Mouse (Mus musculus) kidney, adult 9 months (tissue): ENCODE data around the gene Utp15.

ENCODE experiments used
- DNase-seq: peaks from one replicate; pipeline ENCODE4 v3.0.0; 2022

The Utp15 gene

GRCm38 (mm10) chr13:98245386-98245785 is 17.5 kb downstream of the Utp15 start:
- no peak for DNase-seq

GRCm38 (mm10) chr13:98244571-98245350 is 18.1 kb downstream of the Utp15 start:
- no peak for DNase-seq

GRCm38 (mm10) chr13:98241531-98242282 is 21.1 kb downstream of the Utp15 start:
- no peak for DNase-seq

- DNase-seq, result peak; percentile 70
Measured at GRCm38 (mm10) chr13:98239978-98240641, 22.7 kb downstream of the Utp15 start.

- no peak for DNase-seq
Measured at GRCm38 (mm10) chr13:98235451-98235850, 27.4 kb downstream of the Utp15 start.

- DNase-seq, result no peak
Measured at GRCm38 (mm10) chr13:98230511-98230910, 32.3 kb downstream of the Utp15 start.

- DNase-seq, result no peak
Measured at GRCm38 (mm10) chr13:98226225-98226624, 36.6 kb downstream of the Utp15 start.

DNA sequence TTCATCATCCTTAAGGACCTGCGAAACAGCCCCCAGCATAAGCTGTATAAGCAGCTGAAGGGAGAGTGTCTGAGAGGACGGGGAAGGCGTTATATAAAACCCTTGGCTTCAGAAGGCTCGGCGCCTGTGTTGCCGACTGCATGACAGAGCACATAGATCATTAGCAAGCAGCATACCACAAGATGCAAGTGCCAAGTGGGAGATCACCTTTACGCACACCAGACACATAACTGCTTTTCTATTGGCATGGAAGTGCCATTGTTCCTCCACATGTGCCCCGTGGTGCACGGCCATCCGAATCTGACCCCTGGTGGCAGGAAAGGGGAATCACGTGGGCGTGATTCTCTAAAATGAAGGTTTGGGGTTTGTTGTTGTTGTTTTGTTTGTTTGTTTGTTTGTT is 40.0 kb downstream of the Utp15 start:
- DNase-seq, result peak; percentile 27

- DNase-seq, result no peak
Measured at GRCm38 (mm10) chr13:98210137-98210536, 52.7 kb downstream of the Utp15 start.

DNA sequence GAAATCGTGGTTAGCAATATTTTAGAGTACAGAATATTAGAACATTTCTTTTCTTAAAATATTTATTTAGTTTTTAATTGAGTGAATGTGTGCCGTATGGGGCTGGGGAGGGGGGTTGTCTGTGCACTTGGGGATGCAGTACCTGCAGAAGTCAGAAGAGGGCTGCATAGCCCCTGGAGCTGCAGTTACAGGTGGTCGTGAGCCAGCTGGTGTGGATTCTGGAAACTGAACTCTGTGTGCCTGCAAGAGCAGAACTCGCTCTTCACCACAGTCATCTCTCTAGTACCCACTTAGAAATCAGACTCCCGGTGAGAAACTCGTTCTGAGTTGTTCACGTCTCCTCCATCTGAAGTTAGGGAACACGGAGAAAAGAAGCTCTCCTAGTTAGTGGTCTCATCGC is 54.0 kb downstream of the Utp15 start:
- DNase-seq, result no peak

DNA sequence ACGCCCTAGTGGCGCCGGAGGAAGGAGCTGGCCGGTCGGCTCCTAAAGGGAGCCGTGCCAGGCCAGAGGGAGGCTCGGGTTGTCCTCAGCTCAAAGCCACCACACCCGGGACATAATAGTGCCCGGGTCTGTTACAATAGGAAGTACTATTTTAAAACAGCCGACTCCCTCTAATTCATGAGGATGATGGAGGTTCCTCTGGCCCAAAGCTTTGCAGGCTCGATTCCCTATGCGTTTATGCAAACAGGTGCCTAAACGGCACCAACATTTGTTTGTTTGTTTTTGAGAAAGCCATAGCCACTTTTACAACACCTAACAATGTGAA is 56.3 kb downstream of the Utp15 start:
- no peak for DNase-seq

GRCm38 (mm10) chr13:98205771-98206545 is 56.9 kb downstream of the Utp15 start, which contains the start of gene Arhgef28:
TSS of gene Arhgef28 (minus strand) at chr13:98206439.
- peak; percentile 62 for DNase-seq

DNA sequence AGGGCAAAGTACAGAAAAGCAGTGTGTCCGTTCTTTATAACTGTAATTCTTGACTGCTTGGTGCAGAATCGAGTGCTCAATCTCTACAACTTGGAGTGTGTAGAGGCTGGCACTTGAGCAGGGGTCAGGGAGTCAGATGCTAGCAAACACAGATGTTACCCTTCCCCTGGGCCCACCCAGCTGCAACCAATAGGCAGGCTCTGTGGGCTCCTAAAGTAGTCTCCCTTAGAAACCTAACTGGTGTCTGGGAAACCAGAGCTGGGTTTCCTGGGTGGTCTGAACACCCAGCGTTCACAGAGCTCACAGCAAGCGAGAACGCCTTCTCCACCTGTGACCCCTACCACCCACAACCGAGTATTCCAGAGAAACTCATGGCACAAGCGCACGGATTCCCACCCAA is 57.7 kb downstream of the Utp15 start:
- no peak for DNase-seq

- DNase-seq, result no peak
Measured at GRCm38 (mm10) chr13:98204371-98204770, 58.5 kb downstream of the Utp15 start.

DNA sequence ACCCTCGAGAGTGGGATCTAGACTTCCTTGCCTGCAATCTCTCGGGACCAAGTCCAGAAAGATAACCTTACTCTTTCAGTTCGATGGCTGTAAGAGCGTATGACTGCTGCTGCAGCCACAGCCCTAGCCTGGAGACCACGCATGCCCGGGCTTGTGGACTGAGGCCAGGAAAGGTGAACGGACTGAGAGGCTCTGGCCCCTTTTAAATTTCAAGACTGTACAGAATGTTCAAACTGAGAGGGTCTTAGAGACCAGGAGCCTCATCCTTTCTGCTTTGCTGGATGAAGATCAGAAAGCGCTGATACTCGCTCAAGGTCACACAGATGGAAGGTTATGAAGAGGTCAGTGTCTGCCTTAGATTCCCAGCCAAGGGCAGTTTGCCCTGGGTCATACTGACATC is 61.4 kb downstream of the Utp15 start:
- DNase-seq, result no peak
